Mouse (Mus musculus) spleen, postnatal 14 days (tissue): Measurements from ENCODE around the gene Slc35f5.

Experiments used
- DNase-seq, 2 experiments: peaks; one replicate each; pipeline ENCODE4 v3.0.0; 2021 to 2022; ENCODE audit warnings: low spot score in 2 of 2

Slc35f5 gene

DNA sequence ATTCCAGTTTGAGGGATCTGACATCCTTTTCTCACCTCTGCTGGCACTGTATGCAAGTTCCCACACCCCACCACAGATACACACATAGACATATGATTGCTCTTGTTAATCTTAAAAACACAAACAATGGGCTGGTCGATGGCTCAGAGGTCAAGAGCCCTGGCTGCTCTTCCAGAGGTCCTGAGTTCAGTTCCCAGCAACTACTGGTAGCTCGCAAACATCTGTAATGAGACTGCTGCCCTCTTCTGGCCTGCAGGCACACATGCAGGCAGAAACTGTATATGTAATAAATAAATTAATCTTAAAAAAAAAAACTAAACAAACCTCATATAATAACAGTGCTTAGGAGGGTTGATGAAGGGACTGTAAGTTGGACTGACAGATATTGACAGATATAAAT is 13.8 kb downstream of the Slc35f5 start:
- DNase-seq: peak in 1 of 2 experiments; percentile 13

DNA sequence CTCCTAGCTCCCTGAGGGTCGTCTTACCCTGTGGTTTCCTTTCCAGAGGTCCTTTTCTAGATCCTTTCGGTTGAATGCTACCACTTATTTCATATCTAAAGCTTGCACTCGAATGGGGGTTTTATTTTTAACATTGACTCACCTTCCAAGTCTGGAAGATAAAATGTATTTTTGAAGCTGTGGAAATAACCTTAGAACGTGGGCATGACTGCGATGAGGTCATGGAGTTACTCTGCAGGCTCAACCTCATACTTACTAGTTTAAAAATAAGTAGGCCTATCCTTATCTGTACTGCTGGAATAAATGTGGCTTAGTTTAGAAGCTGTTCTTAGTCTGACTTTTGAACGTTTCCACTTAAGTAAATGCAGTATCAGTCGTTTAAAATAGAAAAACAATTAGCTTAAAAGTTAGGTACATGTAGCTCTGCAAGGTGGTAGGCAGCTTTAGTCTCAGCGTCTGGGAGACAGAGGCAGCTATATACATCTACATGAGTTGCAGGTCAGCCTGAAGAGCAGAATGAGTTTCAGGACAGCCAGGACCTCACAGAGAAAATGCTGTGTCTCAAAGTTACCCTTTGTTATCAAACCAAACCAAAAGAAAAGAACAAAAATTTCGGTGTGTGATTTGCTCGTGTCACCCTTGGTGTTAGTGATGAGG is 15.2 kb downstream of the Slc35f5 start:
- DNase-seq: no peak

DNA sequence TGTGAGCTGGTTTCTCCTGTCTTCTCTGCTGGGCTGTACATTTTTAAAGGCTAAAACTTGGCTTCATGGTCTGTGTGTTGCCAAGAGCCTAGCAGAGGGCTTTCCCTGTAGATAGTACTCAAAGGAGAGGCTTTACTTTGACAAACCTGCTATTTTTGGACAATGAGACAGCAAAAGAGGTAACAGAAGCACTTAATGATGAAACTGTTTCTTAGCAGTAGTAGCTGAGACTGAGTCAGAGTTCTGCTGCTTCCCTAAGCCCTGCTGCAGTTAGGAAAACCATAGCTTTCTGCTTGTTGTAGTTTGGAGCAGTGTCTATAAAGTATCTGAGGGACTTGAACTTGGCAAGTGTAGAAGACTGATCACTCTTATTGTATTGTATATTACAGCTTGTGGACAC is 16.6 kb downstream of the Slc35f5 start:
- no peak for DNase-seq

DNA sequence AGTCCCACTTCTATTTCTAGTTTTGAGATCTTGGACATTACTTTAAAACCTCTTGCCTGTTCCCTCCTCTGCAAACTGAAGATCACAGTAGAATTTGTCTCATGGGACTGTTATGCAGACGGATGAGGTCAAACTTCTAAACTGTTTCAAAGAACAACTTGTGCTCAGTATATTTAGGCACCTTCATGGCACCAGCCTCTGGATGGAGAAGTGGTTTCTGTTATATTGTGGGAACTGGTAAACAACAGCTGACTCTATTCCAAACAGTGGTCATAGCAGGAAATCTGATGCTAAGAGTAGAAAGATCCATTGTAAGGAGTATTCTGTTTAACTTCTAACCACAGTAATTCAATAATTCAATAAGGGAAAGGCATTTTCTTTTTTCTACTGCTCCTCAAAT is 17.7 kb downstream of the Slc35f5 start:
- no peak for DNase-seq

DNA sequence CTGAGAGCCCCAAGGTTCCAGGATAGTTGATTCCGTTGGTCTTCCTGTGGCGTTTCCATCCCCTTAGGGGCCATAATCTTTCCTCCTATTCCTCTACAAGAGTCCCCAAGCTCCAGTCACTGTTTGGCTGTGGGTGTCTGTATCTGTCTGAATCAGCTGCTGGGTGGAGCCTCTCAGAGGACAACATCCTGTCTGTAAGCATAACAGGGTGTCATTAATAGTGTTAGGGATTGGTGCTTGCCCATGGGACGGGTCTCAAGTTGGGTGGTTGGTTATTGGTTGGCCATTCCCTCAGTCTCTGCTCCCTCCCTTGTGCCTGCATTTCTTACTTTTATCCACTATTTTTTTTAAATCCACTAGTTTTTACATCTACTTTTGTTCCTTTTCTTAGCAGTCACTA is 20.7 kb downstream of the Slc35f5 start:
- no peak for DNase-seq

DNA sequence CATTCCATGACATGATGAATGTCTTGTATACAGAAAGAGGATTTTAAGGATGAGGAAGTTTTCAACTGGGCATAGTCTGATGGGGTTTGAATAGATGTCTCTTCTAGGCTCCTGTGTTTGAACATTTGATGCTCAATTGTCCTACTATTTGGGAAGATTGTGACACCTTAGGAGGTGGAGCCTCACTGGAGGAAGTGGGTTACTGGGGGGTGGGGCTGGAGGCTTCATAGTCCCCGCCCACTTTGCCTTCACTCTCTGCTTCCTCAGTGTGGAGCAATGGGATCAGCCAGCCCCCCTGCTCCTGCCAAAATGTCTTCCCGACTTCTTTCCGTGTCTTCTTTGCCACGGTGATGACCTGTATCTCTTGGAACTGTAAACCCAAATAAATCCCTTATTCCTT is 43.2 kb downstream of the Slc35f5 start:
- DNase-seq: no peak

DNA sequence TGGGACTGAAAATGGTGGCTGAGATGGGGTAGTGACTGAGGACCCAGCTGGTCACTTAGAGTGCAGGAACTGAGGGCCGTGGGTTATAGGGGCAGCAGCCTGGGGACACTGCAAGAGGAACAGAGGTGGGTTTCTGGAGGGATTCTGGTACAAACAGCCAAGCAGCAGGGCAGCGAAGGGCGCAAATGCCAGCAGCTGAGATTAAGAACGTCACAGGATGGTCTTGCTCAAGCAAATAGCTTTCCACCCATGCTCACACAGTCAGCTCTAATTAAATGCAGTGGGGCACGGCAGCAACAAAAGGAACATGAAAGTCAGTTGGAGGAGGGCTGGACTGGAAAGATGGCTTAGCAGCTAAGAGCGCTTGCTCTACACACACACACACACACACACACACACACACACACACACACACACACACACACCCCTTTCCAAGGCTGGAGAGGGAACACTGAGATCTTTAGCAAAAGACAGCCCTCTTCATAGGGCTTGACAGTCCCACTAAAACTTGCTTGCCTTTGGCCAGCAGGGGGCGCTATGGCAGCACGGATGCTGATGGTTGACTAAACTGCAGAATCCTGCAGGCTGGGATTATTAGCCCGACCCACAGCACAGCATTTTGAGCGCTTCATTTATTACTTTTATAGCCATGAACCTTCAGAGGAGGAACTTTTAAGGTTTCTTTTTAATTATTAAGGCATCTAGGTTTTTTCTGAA is 46.9 kb downstream of the Slc35f5 start:
- peak; percentile 36 to 67 for DNase-seq

DNA sequence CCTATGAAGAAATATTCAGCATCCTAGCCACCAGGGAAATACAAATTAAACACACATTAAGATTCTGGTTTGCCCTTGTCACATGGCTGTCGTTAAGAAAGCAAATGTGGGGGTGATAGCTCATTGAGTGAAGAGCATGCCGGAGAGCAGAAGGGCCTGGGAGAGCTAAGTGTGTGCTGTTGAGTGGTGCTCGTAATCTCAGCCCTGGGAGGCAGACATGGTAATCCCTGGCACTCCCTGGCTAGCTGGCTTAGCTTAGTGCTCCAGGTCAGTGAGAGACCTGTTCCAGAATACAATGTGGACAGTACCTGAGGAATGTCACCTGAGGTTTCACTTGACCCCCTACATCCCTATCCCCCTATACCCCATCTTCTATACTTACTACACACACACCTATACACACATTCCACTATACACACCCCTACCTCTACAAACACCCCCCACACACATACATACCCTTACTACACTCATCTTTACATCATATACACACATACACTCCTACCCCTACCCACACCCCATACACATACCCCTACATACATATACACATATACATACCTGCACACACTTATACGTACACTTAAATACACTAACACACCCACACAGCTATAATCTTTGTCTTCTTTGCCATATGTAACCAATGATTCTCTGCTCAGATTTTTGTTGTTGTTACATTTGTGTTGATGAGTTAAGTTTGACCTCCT is 64.1 kb downstream of the Slc35f5 start:
- DNase-seq: no peak

DNA sequence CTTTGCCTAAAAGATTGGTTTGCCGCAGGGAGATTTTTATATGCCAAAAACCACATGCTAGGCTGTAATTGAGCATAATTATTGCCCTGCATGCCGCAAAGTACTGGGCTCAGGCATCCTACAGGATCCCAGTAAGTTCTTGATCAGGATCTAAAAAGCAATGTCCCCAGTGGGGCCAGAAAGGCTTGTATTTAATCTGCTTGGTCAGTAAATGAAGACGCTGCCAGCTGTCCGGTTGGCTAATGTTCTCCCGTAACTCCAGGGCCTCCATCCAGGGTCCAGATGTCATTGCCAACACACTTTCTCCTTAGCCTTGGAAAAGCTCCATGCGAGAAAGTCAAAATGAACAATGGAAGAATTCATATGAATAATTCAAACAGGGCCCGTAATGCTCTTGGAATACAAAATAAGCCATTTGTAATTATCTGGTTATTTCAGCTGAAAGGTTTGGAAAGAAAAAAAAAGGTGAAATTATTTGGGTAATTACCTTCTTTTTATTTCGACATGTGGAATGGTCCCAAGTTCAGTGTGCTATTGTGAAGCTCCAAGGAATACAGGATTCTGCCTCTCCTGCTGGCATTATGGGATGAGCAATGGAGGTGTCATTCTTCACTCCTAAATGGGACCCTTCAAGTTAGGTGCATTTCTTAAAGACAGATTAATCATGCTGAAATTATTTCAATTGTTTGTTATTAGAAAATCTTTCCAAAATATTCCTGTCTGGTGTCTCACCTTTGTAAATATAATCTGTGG is 79.3 kb downstream of the Slc35f5 start:
- no peak for DNase-seq

DNA sequence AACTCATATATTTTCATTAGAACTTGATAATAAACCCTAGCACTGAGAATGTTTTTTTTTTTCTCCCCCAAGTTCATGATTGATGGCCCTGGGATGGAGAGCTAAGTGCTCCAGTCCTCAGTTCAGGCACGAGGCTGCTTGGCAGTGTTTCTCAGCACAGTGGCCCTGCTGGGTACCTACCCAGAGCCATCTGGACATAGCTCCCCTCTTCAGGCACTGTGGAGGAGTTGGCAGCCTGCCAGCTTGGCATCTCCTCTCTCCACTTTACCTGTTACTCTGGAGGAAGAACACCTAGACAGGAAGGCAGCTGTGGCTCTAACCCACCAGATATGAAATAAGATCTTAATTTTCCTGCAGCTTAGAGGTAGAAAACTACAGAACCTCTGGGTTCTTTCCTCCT is 83.2 kb downstream of the Slc35f5 start:
- no peak for DNase-seq
